Mouse (Mus musculus) MEL (cell line): Measurements from ENCODE around the gene Pdzd2.

Source experiments
- BHLHE40 ChIP-seq: IDR thresholded peaks from 2 replicates; pipeline ENCODE4 v1.6.1; 2012; ENCODE audit warnings: low read depth, mild to moderate bottlenecking, inconsistent platforms, low read length, improper control_type of control experiment, borderline replicate concordance
- CTCF ChIP-seq, 3 experiments: IDR thresholded peaks in 2 of 3; conservative IDR thresholded peaks in 1 of 3; 2 replicates each; pipeline ENCODE4 v1.5.1; 2011 to 2012; ENCODE audit warnings: low read length in 3 of 3, low read depth in 2 of 3, mild to moderate bottlenecking in 2 of 3, improper control_type of control experiment in 1 of 3, inconsistent platforms in 1 of 3, mixed read lengths in 1 of 3, moderate library complexity in 1 of 3; ENCODE audit not compliant: control insufficient read depth in 1 of 3, insufficient read depth in 1 of 3, poor library complexity in 1 of 3, severe bottlenecking in 1 of 3
- E2F4 ChIP-seq: IDR thresholded peaks from 2 replicates; pipeline ENCODE4 v1.6.1; 2011; ENCODE audit warnings: low read depth, low read length, improper control_type of control experiment, borderline replicate concordance
- EP300 ChIP-seq, 2 experiments: IDR thresholded peaks; 2 replicates each; pipeline ENCODE4 v1.6.1; 2011; ENCODE audit warnings: improper control_type of control experiment in 2 of 2, low read length in 2 of 2, low read depth in 1 of 2, mild to moderate bottlenecking in 1 of 2
- GATA1 ChIP-seq: IDR thresholded peaks from 2 replicates; pipeline ENCODE4 v1.6.1; 2011; ENCODE audit warnings: low read depth, low read length, improper control_type of control experiment
- MAFK ChIP-seq: IDR thresholded peaks from 2 replicates; pipeline ENCODE4 v1.6.1; 2011; ENCODE audit warnings: low read depth, mild to moderate bottlenecking, low read length, improper control_type of control experiment, borderline replicate concordance
- MAX ChIP-seq: IDR thresholded peaks from 2 replicates; pipeline ENCODE4 v1.6.1; 2011; ENCODE audit warnings: low read length, improper control_type of control experiment
- MEF2A ChIP-seq: IDR thresholded peaks from 2 replicates; pipeline ENCODE4 v1.6.1; 2014; ENCODE audit warnings: low read depth, mild to moderate bottlenecking, inconsistent platforms, low read length, improper control_type of control experiment; ENCODE audit not compliant: poor library complexity, insufficient replicate concordance, severe bottlenecking; ENCODE audit errors: extremely low read depth
- NELFE ChIP-seq: IDR thresholded peaks from 2 replicates; pipeline ENCODE4 v1.6.1; 2011; ENCODE audit warnings: low read depth, low read length, improper control_type of control experiment
- NRF1 ChIP-seq: IDR thresholded peaks from 2 replicates; pipeline ENCODE4 v1.6.1; 2014; ENCODE audit warnings: low read depth, mild to moderate bottlenecking, inconsistent platforms, low read length, improper control_type of control experiment, moderate library complexity; ENCODE audit not compliant: poor library complexity, insufficient read depth, severe bottlenecking
- POLR2A ChIP-seq, 2 experiments: IDR thresholded peaks; 2 replicates each; pipeline ENCODE4 v1.6.1; 2011 to 2012; ENCODE audit warnings: low read length in 2 of 2, mild to moderate bottlenecking in 2 of 2, control low read depth in 1 of 2, improper control_type of control experiment in 1 of 2, low read depth in 1 of 2, moderate library complexity in 1 of 2; ENCODE audit not compliant: control insufficient read depth in 1 of 2, insufficient read depth in 1 of 2, poor library complexity in 1 of 2
- POLR2AphosphoS2 ChIP-seq: IDR thresholded peaks from 2 replicates; pipeline ENCODE4 v1.6.1; 2011; ENCODE audit warnings: low read length, improper control_type of control experiment
- TBP ChIP-seq: IDR thresholded peaks from 2 replicates; pipeline ENCODE4 v1.8.0; 2011; ENCODE audit warnings: low read depth, low read length, improper control_type of control experiment
- USF1 ChIP-seq: IDR thresholded peaks from 2 replicates; pipeline ENCODE4 v1.6.1; 2014; ENCODE audit warnings: low read depth, mild to moderate bottlenecking, inconsistent platforms, low read length, improper control_type of control experiment, moderate library complexity

GRCm38 (mm10) chr15:12419446-12419845 is 320.3 kb downstream of the Pdzd2 start:
- TF ChIP-seq CTCF (IDR thresholded peaks at IDR 0.05 in 2 of 3, conservative IDR thresholded peaks at IDR 0.05 in 1 of 3; ENCODE audit: control insufficient read depth in 1 of 3, insufficient read depth in 1 of 3, low read depth in 2 of 3, low read length in 3 of 3, poor library complexity in 1 of 3, severe bottlenecking in 1 of 3) (no peak), GATA1 (no peak), POLR2A (IDR thresholded peaks at IDR 0.05; ENCODE audit: control insufficient read depth in 1 of 2, insufficient read depth in 1 of 2, low read depth in 1 of 2, low read length in 2 of 2, poor library complexity in 1 of 2) (no peak), MAX (no peak), NELFE (no peak; the same call in 1 of the 2 replicates), E2F4 (no peak), POLR2AphosphoS2 (no peak), USF1 (no peak), TBP (no peak), MEF2A (no peak), NRF1 (no peak), EP300 (IDR thresholded peaks at IDR 0.05; ENCODE audit: low read depth in 1 of 2, low read length in 2 of 2) (no peak), MAFK (no peak), BHLHE40 (no peak)
